Mouse (Mus musculus) CH12.LX (cell line): ENCODE results near the gene Rpn1. TPM values are rescaled to one million over a fixed set of nuclear protein-coding genes. Genes with fewer than 3 reads are reported as not detected.

Source experiments
- DNase-seq: peaks from one replicate; pipeline ENCODE4 v3.0.0-alpha.2; 2013; ENCODE audit errors: extremely low read depth
- H3K27ac ChIP-seq: 2 replicates; pipeline ENCODE4 v1.5.1; 2012; ENCODE audit warnings: low read depth, mild to moderate bottlenecking, control low read depth, moderate library complexity; ENCODE audit not compliant: insufficient read depth
- H3K27me3 ChIP-seq: replicated peaks from 2 replicates; pipeline ENCODE3; 2012; ENCODE audit warnings: inconsistent platforms
- H3K36me3 ChIP-seq, 2 experiments: replicated peaks in 1 of 2; 2 replicates each; pipeline versions ENCODE3 to v1.6.1; 2012; ENCODE audit warnings: inconsistent platforms in 1 of 2, low read length in 1 of 2, mild to moderate bottlenecking in 1 of 2, mixed read lengths in 1 of 2, moderate library complexity in 1 of 2; ENCODE audit not compliant: control insufficient read depth in 1 of 2, insufficient read depth in 1 of 2
- H3K4me1 ChIP-seq, 2 experiments: 2 replicates each; pipeline ENCODE4 v1.6.1; 2012; ENCODE audit warnings: inconsistent platforms in 1 of 2, moderate library complexity in 1 of 2; ENCODE audit not compliant: insufficient read depth in 2 of 2, control insufficient read depth in 1 of 2
- H3K4me2 ChIP-seq: 2 replicates; pipeline ENCODE4 v1.6.1; 2012; ENCODE audit warnings: low read depth, mild to moderate bottlenecking, control low read depth; ENCODE audit not compliant: poor library complexity, insufficient read depth, severe bottlenecking
- H3K4me3 ChIP-seq, 3 experiments: fragments of 150-350 bp in 1 of 3; sonication (generic) in 1 of 3; replicated peaks in 1 of 3; 2 replicates each; pipeline versions ENCODE3 to v1.5.1; 2011 to 2012; ENCODE audit warnings: low read depth in 2 of 3, low read length in 2 of 3, mild to moderate bottlenecking in 2 of 3, moderate library complexity in 2 of 3, control low read depth in 1 of 3, improper control_type of control experiment in 1 of 3, inconsistent platforms in 1 of 3, mixed read lengths in 1 of 3; ENCODE audit not compliant: poor library complexity in 1 of 3
- H3K79me2 ChIP-seq: replicated peaks from 2 replicates; pipeline ENCODE4 v1.6.1; 2012; ENCODE audit warnings: mild to moderate bottlenecking, moderate library complexity; ENCODE audit not compliant: control insufficient read depth, poor library complexity, insufficient read depth, severe bottlenecking; ENCODE audit errors: extremely low read depth
- H3K9ac ChIP-seq: 2 replicates; pipeline ENCODE4 v1.6.1; 2012; ENCODE audit warnings: low read depth, mild to moderate bottlenecking, control low read depth, moderate library complexity; ENCODE audit not compliant: insufficient read depth
- H3K9me3 ChIP-seq: replicated peaks from 2 replicates; pipeline ENCODE3; 2012; ENCODE audit warnings: low read length, inconsistent platforms, mixed read lengths
- BHLHE40 ChIP-seq: IDR thresholded peaks from 2 replicates; pipeline ENCODE4 v1.6.1; 2011; ENCODE audit warnings: mild to moderate bottlenecking, low read depth, low read length, improper control_type of control experiment
- CHD1 ChIP-seq: IDR thresholded peaks from 2 replicates; pipeline ENCODE4 v1.6.1; 2012; ENCODE audit warnings: low read depth, low read length, improper control_type of control experiment, inconsistent platforms
- ELF1 ChIP-seq: IDR thresholded peaks from 2 replicates; pipeline ENCODE4 v1.6.1; 2014; ENCODE audit warnings: low read depth, mild to moderate bottlenecking, inconsistent platforms, low read length, improper control_type of control experiment
- EP300 ChIP-seq: IDR thresholded peaks from 2 replicates; pipeline ENCODE4 v1.6.1; 2011; ENCODE audit warnings: low read length, improper control_type of control experiment
- GABPA ChIP-seq: IDR thresholded peaks from 2 replicates; pipeline ENCODE4 v1.6.1; 2012; ENCODE audit warnings: low read depth, low read length, improper control_type of control experiment, inconsistent platforms; ENCODE audit not compliant: insufficient replicate concordance
- HCFC1 ChIP-seq: IDR thresholded peaks from 2 replicates; pipeline ENCODE4 v1.6.1; 2012; ENCODE audit warnings: low read depth, mild to moderate bottlenecking, inconsistent platforms, low read length, improper control_type of control experiment
- JUND ChIP-seq: conservative IDR thresholded peaks from 2 replicates; pipeline ENCODE4 v1.6.1; 2011; ENCODE audit warnings: low read depth, low read length, improper control_type of control experiment
- KAT2A ChIP-seq: IDR thresholded peaks from 2 replicates; pipeline ENCODE4 v1.6.1; 2012; ENCODE audit warnings: low read length, improper control_type of control experiment, inconsistent platforms; ENCODE audit not compliant: insufficient replicate concordance
- MAZ ChIP-seq: IDR thresholded peaks from 2 replicates; pipeline ENCODE4 v1.6.1; 2012; ENCODE audit warnings: low read depth, mild to moderate bottlenecking, inconsistent platforms, low read length, improper control_type of control experiment, moderate library complexity
- MEF2A ChIP-seq: IDR thresholded peaks from 2 replicates; pipeline ENCODE4 v1.6.1; 2014; ENCODE audit warnings: low read depth, mild to moderate bottlenecking, inconsistent platforms, low read length, improper control_type of control experiment, borderline replicate concordance
- MXI1 ChIP-seq: IDR thresholded peaks from 2 replicates; pipeline ENCODE4 v1.6.1; 2011; ENCODE audit warnings: mild to moderate bottlenecking, low read depth, low read length, improper control_type of control experiment
- MYC ChIP-seq: IDR thresholded peaks from 2 replicates; pipeline ENCODE4 v1.6.1; 2011; ENCODE audit warnings: low read depth, mild to moderate bottlenecking, improper control_type of control experiment, low read length
- NELFE ChIP-seq: IDR thresholded peaks from 2 replicates; pipeline ENCODE4 v1.6.1; 2011; ENCODE audit warnings: low read depth, low read length, improper control_type of control experiment
- NRF1 ChIP-seq: IDR thresholded peaks from 2 replicates; pipeline ENCODE4 v1.6.1; 2014; ENCODE audit warnings: low read depth, mild to moderate bottlenecking, inconsistent platforms, low read length, improper control_type of control experiment, moderate library complexity
- RCOR1 ChIP-seq: conservative IDR thresholded peaks from 2 replicates; pipeline ENCODE4 v1.6.1; 2012; ENCODE audit warnings: low read depth, mild to moderate bottlenecking, inconsistent platforms, low read length, improper control_type of control experiment
- SIN3A ChIP-seq: IDR thresholded peaks from 2 replicates; pipeline ENCODE4 v1.6.1; 2012; ENCODE audit warnings: low read length, improper control_type of control experiment, inconsistent platforms
- TCF12 ChIP-seq: IDR thresholded peaks from 2 replicates; pipeline ENCODE4 v1.6.1; 2014; ENCODE audit warnings: low read depth, mild to moderate bottlenecking, inconsistent platforms, low read length, improper control_type of control experiment
- USF1 ChIP-seq: IDR thresholded peaks from 2 replicates; pipeline ENCODE4 v1.6.1; 2014; ENCODE audit warnings: low read depth, mild to moderate bottlenecking, inconsistent platforms, low read length, improper control_type of control experiment
- USF2 ChIP-seq: conservative IDR thresholded peaks from 2 replicates; pipeline ENCODE4 v1.6.1; 2011; ENCODE audit warnings: low read depth, low read length, improper control_type of control experiment
- ZC3H11A ChIP-seq: IDR thresholded peaks from 2 replicates; pipeline ENCODE4 v1.6.1; 2012; ENCODE audit warnings: low read depth, mild to moderate bottlenecking, inconsistent platforms, low read length, improper control_type of control experiment
- ZKSCAN1 ChIP-seq: IDR thresholded peaks from 2 replicates; pipeline ENCODE4 v1.6.1; 2012; ENCODE audit warnings: low read depth, inconsistent platforms, low read length, improper control_type of control experiment, borderline replicate concordance
- ZNF384 ChIP-seq: IDR thresholded peaks from 2 replicates; pipeline ENCODE4 v1.6.1; 2012; ENCODE audit warnings: low read depth, low read length, improper control_type of control experiment, inconsistent platforms
- dilution Hi-C: fragments of 300-500 bp; cut with MboI; formaldehyde crosslinking; loops from 2 replicates; pipeline ENCODE4 v1.14.3; 2020; ENCODE audit warnings: low sequenced_read_pairs; ENCODE audit not compliant: extremely low pct_unique_long_range_greater_than_20kb, extremely low pct_ligation_motif_present
- in situ Hi-C: fragments of 300-500 bp; cut with MboI; formaldehyde crosslinking; loops from 3 replicates; pipeline ENCODE4 v1.14.3; 2019; ENCODE audit warnings: low sequenced_read_pairs, low pct_ligation_motif_present, low pct_unique_long_range_greater_than_20kb, mixed read lengths
- polyA plus RNA-seq: library from polyadenylated mRNA; unstranded; fragments of >175 nt; gene quantifications from 2 replicates; pipeline ENCODE4 v1.2.1, GENCODE M21; 2012; ENCODE audit warnings: low read depth; ENCODE audit not compliant: insufficient read length
- total RNA-seq, 2 experiments: library from RNA; depleted of rRNA; stranded (reverse); fragments of 300-350 nt in 1 of 2; fragments of >200 nt in 1 of 2; gene quantifications; 2 replicates each; pipeline ENCODE4 v1.2.3; 2012 to 2014

The Rpn1 gene
- total and polyA plus RNA-seq, 3 experiments, result 260 to 366 (median 339) TPM

DNA sequence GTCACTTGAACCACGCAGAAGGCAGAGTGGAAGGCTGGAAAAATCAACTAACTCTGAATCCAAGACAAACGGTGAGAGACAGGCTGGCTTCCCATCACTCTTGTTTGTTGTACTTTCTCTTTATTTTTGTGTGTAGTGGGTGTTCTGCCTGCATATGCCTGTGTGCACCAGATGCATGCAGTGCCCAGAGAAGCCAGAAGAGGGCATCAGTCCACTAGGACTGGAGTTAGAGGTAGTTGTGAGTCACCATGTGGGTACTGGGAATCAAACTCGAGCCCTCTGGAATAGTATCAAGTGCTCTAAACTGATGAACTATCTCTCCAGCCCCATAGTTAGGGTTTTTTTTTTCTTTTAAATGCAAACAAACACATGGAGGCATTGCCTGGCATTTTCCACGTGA, 67.1 kb downstream of the Rpn1 start:
- H3K79me2 ChIP-seq, result no peaks in the 10 kb centered on the region
- in situ Hi-C loops, result no loop called here
- dilution Hi-C loops, result no loop called here
- no peak overlapping the region for H3K27ac ChIP-seq
- DNase-seq, result peak; percentile 9
- peaks cover 7% of the 10 kb centered on the region for H3K9me3 ChIP-seq
- no peaks in the 10 kb centered on the region for H3K36me3 ChIP-seq
- no peak for TF ChIP-seq SIN3A
- no peak for TF ChIP-seq EP300
- TF ChIP-seq JUND, result no peak
- TF ChIP-seq CHD1, result no peak
- no peak for TF ChIP-seq USF1
- TF ChIP-seq NELFE, result no peak
- no peak for TF ChIP-seq MXI1
- no peak for TF ChIP-seq MAZ
- TF ChIP-seq BHLHE40, result no peak
- TF ChIP-seq ZNF384, result no peak
- no peak for TF ChIP-seq TCF12
- TF ChIP-seq ZKSCAN1, result no peak
- no peak for TF ChIP-seq RCOR1
- no peak overlapping the region for H3K9ac ChIP-seq
- no peaks in the 10 kb centered on the region for H3K4me1 ChIP-seq
- H3K27me3 ChIP-seq, result peaks cover 47% of the 10 kb centered on the region
- H3K4me3 ChIP-seq, result no peak overlapping the region
- no peak overlapping the region for H3K4me2 ChIP-seq

DNA sequence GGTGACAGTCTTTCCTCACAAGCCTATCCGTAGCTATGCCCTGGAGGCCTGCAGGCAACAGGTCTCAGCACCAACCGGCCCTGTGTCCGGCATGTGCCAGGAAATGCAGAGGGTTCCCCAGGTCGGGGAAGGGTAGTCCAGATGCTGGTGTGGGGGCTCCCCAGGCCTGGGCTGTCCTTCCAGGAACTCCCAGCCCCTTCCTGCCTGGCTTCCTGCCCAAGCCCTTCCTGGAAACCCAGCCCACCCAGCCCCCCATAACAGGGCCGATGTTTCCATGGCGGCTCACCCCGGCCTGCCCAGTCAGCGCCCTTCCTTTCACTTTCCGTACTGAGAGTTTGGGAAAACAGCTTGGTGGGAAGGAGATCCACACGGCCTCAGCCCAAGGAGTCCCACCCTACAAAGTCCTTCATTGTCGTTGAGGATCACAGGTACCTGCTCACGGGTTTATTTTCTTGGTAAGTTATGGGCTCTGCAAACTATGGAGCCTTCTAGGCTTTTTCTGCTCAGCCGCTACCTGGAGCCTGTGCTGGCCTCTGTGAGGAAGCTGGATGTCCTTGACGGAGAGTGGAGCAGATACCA, 67.9 kb downstream of the Rpn1 start:
- H3K79me2 ChIP-seq, result no peaks in the 10 kb centered on the region
- H3K27me3 ChIP-seq, result peaks cover 46% of the 10 kb centered on the region
- no peak for DNase-seq
- dilution Hi-C loops, result no loop called here
- H3K9ac ChIP-seq, result no peak overlapping the region
- H3K4me1 ChIP-seq, result no peaks in the 10 kb centered on the region
- TF ChIP-seq ZC3H11A, result no peak
- no peak for TF ChIP-seq MEF2A
- no peak for TF ChIP-seq KAT2A
- TF ChIP-seq MXI1, result no peak
- no peak for TF ChIP-seq MYC
- no peak for TF ChIP-seq ELF1
- no peak for TF ChIP-seq GABPA
- TF ChIP-seq CHD1, result no peak
- no peak for TF ChIP-seq NRF1
- no peak for TF ChIP-seq USF2
- no peak for TF ChIP-seq HCFC1
- TF ChIP-seq, all 38 proteins: peak for 0
- Histone ChIP-seq H3K9me3 (peaks cover 7% of the 10 kb centered on the region), H3K4me3 (no peak overlapping the region), H3K27ac (no peak overlapping the region), H3K4me2 (no peak overlapping the region), H3K36me3 (no peaks in the 10 kb centered on the region)
- in situ Hi-C loops, result no loop called here
